Mouse (Mus musculus) small intestine, adult 2 months (tissue): ENCODE results near the gene Extl1.

ENCODE experiments used
- CTCF ChIP-seq: fragments of 200-500 bp; IDR thresholded peaks from 2 replicates; pipeline ENCODE4 v1.5.1; 2012; ENCODE audit warnings: low read depth, mild to moderate bottlenecking, control low read depth, inconsistent platforms, low read length, moderate library complexity, mixed read lengths; ENCODE audit not compliant: insufficient replicate concordance, insufficient read length; ENCODE audit errors: extremely low read depth
- POLR2A ChIP-seq: fragments of 200-500 bp; IDR thresholded peaks from 2 replicates; pipeline ENCODE4 v1.6.1; 2012; ENCODE audit warnings: low read depth, mild to moderate bottlenecking, control low read depth, inconsistent platforms, low read length, moderate library complexity

DNA sequence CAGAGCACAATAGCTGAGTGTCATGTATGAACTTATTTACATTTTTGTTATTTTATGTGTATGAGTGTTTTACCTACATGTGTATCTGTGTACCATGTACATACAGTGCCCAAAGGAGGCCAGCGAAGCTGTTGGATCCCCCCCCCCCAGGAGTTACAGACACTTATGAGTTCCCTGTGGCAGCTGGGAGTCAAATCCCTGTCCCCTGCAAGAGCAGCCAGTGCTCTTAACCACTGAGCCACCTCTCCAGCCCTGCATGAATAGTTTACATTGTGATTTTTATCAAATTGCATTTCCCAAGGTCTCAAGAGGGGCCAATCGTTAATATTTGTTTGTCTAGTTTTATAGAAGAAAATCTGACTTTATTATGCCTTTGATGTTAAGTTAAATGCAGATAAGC is 76.7 kb downstream of the Extl1 start:
- TF ChIP-seq POLR2A, result no peak
- no peak for TF ChIP-seq CTCF
